Mouse (Mus musculus): ENCODE results near the gene Armc3.

Gene Armc3

DNA sequence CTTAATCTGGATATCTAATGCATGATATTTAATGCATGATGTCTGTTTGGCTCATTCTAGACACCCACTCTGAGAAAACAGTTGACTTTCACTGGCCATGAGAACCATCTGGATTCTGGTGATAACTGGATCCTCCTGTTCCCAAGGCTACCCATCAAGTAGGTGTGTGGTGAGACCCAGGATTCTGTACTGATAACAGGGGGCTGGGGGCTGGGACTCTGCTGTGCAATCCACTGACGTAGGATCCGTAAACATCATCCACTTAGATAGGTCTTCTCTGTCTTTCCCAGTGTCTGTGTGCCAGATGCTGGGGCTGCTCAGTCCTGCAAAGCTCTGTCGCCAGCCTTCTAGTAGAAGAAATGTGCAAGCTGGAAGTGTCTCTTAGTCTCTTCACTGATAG lies 149.4 kb downstream of the Armc3 start:
- no peak for DNase-seq (ENCODE audit: extremely low read depth, low read depth, low spot score)

- no peak for DNase-seq (ENCODE audit: extremely low read depth, low read depth, low spot score)
Observed at GRCm38 (mm10) chr2:19350167-19350566, 151.1 kb downstream of the Armc3 start.

- DNase-seq (ENCODE audit: extremely low read depth, low read depth, low spot score) = no peak
Observed at GRCm38 (mm10) chr2:19351615-19352253, 152.6 kb downstream of the Armc3 start.

DNA sequence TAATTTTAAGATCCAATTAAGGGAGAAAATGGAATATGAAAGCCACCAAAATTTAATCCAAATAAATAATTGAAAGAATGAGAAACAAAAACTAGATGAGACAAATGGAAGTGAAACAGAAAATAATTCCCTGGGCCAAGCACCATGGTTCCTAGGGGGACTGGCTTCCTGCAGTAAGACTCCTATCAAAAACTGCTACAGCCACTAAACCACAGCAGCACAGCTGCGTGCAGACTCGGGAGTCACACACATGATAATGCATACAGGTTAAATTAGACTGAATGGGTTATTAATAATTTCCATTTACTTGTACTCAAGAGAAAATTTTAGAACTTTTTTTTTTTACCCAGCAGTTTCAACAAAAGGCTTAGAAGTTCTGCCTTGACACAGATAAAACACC lies 154.1 kb downstream of the Armc3 start:
- DNase-seq (ENCODE audit: extremely low read depth, low read depth, low spot score) = no peak
